Mouse (Mus musculus): ENCODE data around the gene Shoc2.

GRCm38 (mm10) chr19:53962511-53962910 is 18.4 kb downstream of the Shoc2 start:
- TF ChIP-seq CTCF (IDR thresholded peaks at IDR 0.05; ENCODE audit: extremely low read depth, insufficient read depth, low read length) (no peak), POLR2A (IDR thresholded peaks at IDR 0.05; ENCODE audit: extremely low read depth, insufficient read depth, low read length) (no peak)

All from cortical plate, adult 2 months (tissue).